Mouse (Mus musculus) kidney, embryonic 15.5 days (tissue): Measurements from ENCODE around the gene Naga. TPM values are rescaled to one million over a fixed set of nuclear protein-coding genes. Genes with fewer than 3 reads are reported as not detected.

Experiments used
- ATAC-seq: fragments of 200-750 bp; cut with Nextera tagmentation; replicated peaks from 2 replicates; pipeline ENCODE4 v1.8.0; 2017; ENCODE audit warnings: moderate TSS enrichment; ENCODE audit not compliant: low FRiP score
- H3K27ac ChIP-seq: fragments of 300-500 bp; sonication (generic); 2 replicates; pipeline ENCODE4 v1.5.1; 2015; ENCODE audit warnings: mild to moderate bottlenecking, inconsistent platforms
- H3K27me3 ChIP-seq: fragments of 300-500 bp; sonication (generic); 2 replicates; pipeline ENCODE4 v1.6.1; 2015; ENCODE audit warnings: inconsistent platforms
- H3K36me3 ChIP-seq: fragments of 300-500 bp; sonication (generic); 2 replicates; pipeline ENCODE4 v1.6.1; 2015; ENCODE audit warnings: inconsistent platforms
- H3K4me1 ChIP-seq: fragments of 300-500 bp; sonication (generic); 2 replicates; pipeline ENCODE4 v1.6.1; 2015; ENCODE audit warnings: inconsistent platforms
- H3K4me2 ChIP-seq: fragments of 300-500 bp; sonication (generic); 2 replicates; pipeline ENCODE4 v1.6.1; 2015; ENCODE audit warnings: moderate library complexity, mild to moderate bottlenecking, inconsistent platforms
- H3K4me3 ChIP-seq: fragments of 300-500 bp; sonication (generic); replicated peaks from 2 replicates; pipeline ENCODE4 v1.5.1; 2015; ENCODE audit warnings: mild to moderate bottlenecking, inconsistent platforms
- H3K9ac ChIP-seq: fragments of 300-500 bp; sonication (generic); 2 replicates; pipeline ENCODE4 v1.6.1; 2015; ENCODE audit warnings: mild to moderate bottlenecking, inconsistent platforms
- H3K9me3 ChIP-seq: fragments of 300-500 bp; sonication (generic); replicated peaks from 2 replicates; pipeline ENCODE4 v1.6.1; 2016; ENCODE audit warnings: inconsistent platforms
- WGBS: fragments of 180-500 bp; shearing (Covaris S2); methylation state at CpG from one replicate; pipeline ENCODE4 v1.1.7; 2015; ENCODE audit warnings: mixed read lengths; 5-methylcytosine and 5-hydroxymethylcytosine counted together
- polyA plus RNA-seq: library from polyadenylated mRNA; unstranded; fragments of >200 nt; fragmentation: Nextera tagmentation; extraction: Ambion mirVana; gene quantifications from 2 replicates; pipeline ENCODE4 v1.2.1, GENCODE M21; 2015

Gene Naga
- polyA plus RNA-seq, 1 experiment from 2014 or later, result 61.7 TPM

- H3K9ac ChIP-seq, result no peak overlapping the region
- H3K4me3 ChIP-seq, result no peak overlapping the region
- H3K4me2 ChIP-seq, result no peak overlapping the region
- H3K36me3 ChIP-seq, result no peaks in the 10 kb centered on the region
- no peak for ATAC-seq
- no peaks in the 10 kb centered on the region for H3K9me3 ChIP-seq
- WGBS, result 84% methylated on average over 6 of the region's 6 CpGs
- H3K27me3 ChIP-seq, result no peaks in the 10 kb centered on the region
- no peak overlapping the region for H3K27ac ChIP-seq
- H3K4me1 ChIP-seq, result peaks cover 20% of the 10 kb centered on the region
Observed at GRCm38 (mm10) chr15:82317839-82318238, 20.9 kb downstream of the Naga start.

- no peaks in the 10 kb centered on the region for H3K36me3 ChIP-seq
- no peak overlapping the region for H3K4me2 ChIP-seq
- WGBS, result 76% methylated on average over 3 of the region's 3 CpGs
- H3K4me3 ChIP-seq, result no peak overlapping the region
- H3K9me3 ChIP-seq, result no peaks in the 10 kb centered on the region
- ATAC-seq, result no peak
- 0 out of 2 replicates have a peak, but pooled peaks cover 2% of the 10 kb centered on the region for H3K4me1 ChIP-seq
- H3K27ac ChIP-seq, result no peak overlapping the region
- H3K27me3 ChIP-seq, result no peaks in the 10 kb centered on the region
- H3K9ac ChIP-seq, result no peak overlapping the region
Observed at GRCm38 (mm10) chr15:82308416-82308815, 30.3 kb downstream of the Naga start.

GRCm38 (mm10) chr15:82307107-82307506, 31.6 kb downstream of the Naga start:
- no peak for ATAC-seq
- H3K9ac ChIP-seq, result no peak overlapping the region
- no peaks in the 10 kb centered on the region for H3K36me3 ChIP-seq
- H3K27me3 ChIP-seq, result no peaks in the 10 kb centered on the region
- no peaks in the 10 kb centered on the region for H3K9me3 ChIP-seq
- H3K4me1 ChIP-seq, result 0 out of 2 replicates have a peak, but pooled peaks cover 2% of the 10 kb centered on the region
- 84% methylated on average over 3 of the region's 3 CpGs for WGBS
- no peak overlapping the region for H3K4me2 ChIP-seq
- H3K27ac ChIP-seq, result no peak overlapping the region
- no peak overlapping the region for H3K4me3 ChIP-seq

- Histone ChIP-seq H3K4me3 (0 out of 2 replicates have a peak within 1 kb of the TSS, but pooled peaks have one; percentile 0), H3K4me2 (peak within 1 kb of the TSS; percentile 42), H3K27me3 (0 out of 2 replicates have a peak, but pooled peaks cover 5% of the 10 kb centered on the region), H3K27ac (no peak within 1 kb of the TSS), H3K9ac (no peak within 1 kb of the TSS), H3K9me3 (no peaks in the 10 kb centered on the region), H3K4me1 (peaks cover 6% of the 10 kb centered on the region), H3K36me3 (no peaks in the 10 kb centered on the region)
- 54% methylated on average over 39 of the region's 39 CpGs for WGBS
- ATAC-seq, result no peak
Observed at GRCm38 (mm10) chr15:82298764-82299561, 39.8 kb downstream of the Naga start, which contains the start of gene Wbp2nl. Wbp2nl (plus strand) TSS chr15:82298954.

- H3K27ac ChIP-seq, result 0 out of 2 replicates have a peak overlapping the region, but pooled peaks have one; percentile 37
- ATAC-seq, result no peak
- 54% methylated on average over 8 of the region's 8 CpGs for WGBS
Observed at GRCm38 (mm10) chr15:82294059-82294458, 44.7 kb downstream of the Naga start.

GRCm38 (mm10) chr15:82293271-82293711, 45.4 kb downstream of the Naga start:
- H3K4me3 ChIP-seq, result peak overlapping the region; percentile 21
- peak overlapping the region; percentile 37; the same call in 1 of the 2 replicates for H3K27ac ChIP-seq
- H3K4me2 ChIP-seq, result peak overlapping the region; percentile 55
- no peaks in the 10 kb centered on the region for H3K27me3 ChIP-seq
- peaks cover 15% of the 10 kb centered on the region for H3K4me1 ChIP-seq
- H3K9me3 ChIP-seq, result no peaks in the 10 kb centered on the region
- WGBS, result 4% methylated on average over 7 of the region's 7 CpGs
- H3K36me3 ChIP-seq, result 0 out of 2 replicates have a peak, but pooled peaks cover 10% of the 10 kb centered on the region
- peak; percentile 85 for ATAC-seq
- H3K9ac ChIP-seq, result 0 out of 2 replicates have a peak overlapping the region, but pooled peaks have one; percentile 0

More at GRCm38 (mm10) chr15:82294059-82294458, 44.7 kb downstream of the Naga start:
- H3K36me3 ChIP-seq, result 0 out of 2 replicates have a peak, but pooled peaks cover 6% of the 10 kb centered on the region
- no peaks in the 10 kb centered on the region for H3K9me3 ChIP-seq
- no peak overlapping the region for H3K4me2 ChIP-seq
- H3K4me3 ChIP-seq, result no peak overlapping the region
- H3K9ac ChIP-seq, result no peak overlapping the region
- 0 out of 2 replicates have a peak, but pooled peaks cover 5% of the 10 kb centered on the region for H3K27me3 ChIP-seq
- H3K4me1 ChIP-seq, result peaks cover 19% of the 10 kb centered on the region

- H3K4me1 ChIP-seq, result peaks cover 15% of the 10 kb centered on the region
- H3K27me3 ChIP-seq, result no peaks in the 10 kb centered on the region
- H3K36me3 ChIP-seq, result 0 out of 2 replicates have a peak, but pooled peaks cover 10% of the 10 kb centered on the region
- H3K9ac ChIP-seq, result 0 out of 2 replicates have a peak overlapping the region, but pooled peaks have one; percentile 0
- peak; percentile 15; the same call in 1 of the 2 replicates for ATAC-seq
- H3K4me2 ChIP-seq, result peak overlapping the region; percentile 55
- H3K4me3 ChIP-seq, result peak overlapping the region; percentile 21
- 18% methylated on average over 5 of the region's 5 CpGs for WGBS
- no peaks in the 10 kb centered on the region for H3K9me3 ChIP-seq
- no peak overlapping the region for H3K27ac ChIP-seq
Observed at GRCm38 (mm10) chr15:82292851-82293250, 45.9 kb downstream of the Naga start.

GRCm38 (mm10) chr15:82290252-82290651, 48.5 kb downstream of the Naga start:
- H3K9ac ChIP-seq, result no peak overlapping the region
- no peaks in the 10 kb centered on the region for H3K27me3 ChIP-seq
- H3K36me3 ChIP-seq, result 0 out of 2 replicates have a peak, but pooled peaks cover 10% of the 10 kb centered on the region
- 74% methylated on average over 7 of the region's 7 CpGs for WGBS
- no peak overlapping the region for H3K4me3 ChIP-seq
- H3K27ac ChIP-seq, result no peak overlapping the region
- peaks cover 15% of the 10 kb centered on the region for H3K4me1 ChIP-seq
- no peak overlapping the region for H3K4me2 ChIP-seq
- ATAC-seq, result no peak
- no peaks in the 10 kb centered on the region for H3K9me3 ChIP-seq

- H3K4me2 ChIP-seq, result no peak overlapping the region
- H3K4me3 ChIP-seq, result no peak overlapping the region
- no peaks in the 10 kb centered on the region for H3K27me3 ChIP-seq
- no peak overlapping the region for H3K27ac ChIP-seq
- no peaks in the 10 kb centered on the region for H3K9me3 ChIP-seq
- WGBS, result 66% methylated on average over 12 of the region's 12 CpGs
- no peaks in the 10 kb centered on the region for H3K4me1 ChIP-seq
- peaks cover 22% of the 10 kb centered on the region; the same call in 1 of the 2 replicates for H3K36me3 ChIP-seq
- no peak overlapping the region for H3K9ac ChIP-seq
- ATAC-seq, result no peak
Observed at GRCm38 (mm10) chr15:82286157-82286556, 52.6 kb downstream of the Naga start.

GRCm38 (mm10) chr15:82280638-82281037, 58.1 kb downstream of the Naga start:
- no peak overlapping the region for H3K4me2 ChIP-seq
- no peak overlapping the region for H3K27ac ChIP-seq
- ATAC-seq, result no peak
- H3K9me3 ChIP-seq, result no peaks in the 10 kb centered on the region
- H3K4me1 ChIP-seq, result peaks cover 6% of the 10 kb centered on the region
- H3K9ac ChIP-seq, result no peak overlapping the region
- H3K36me3 ChIP-seq, result peaks cover 13% of the 10 kb centered on the region; the same call in 1 of the 2 replicates
- H3K4me3 ChIP-seq, result no peak overlapping the region
- WGBS, result 83% methylated on average over 4 of the region's 4 CpGs
- peaks cover 9% of the 10 kb centered on the region; the same call in 1 of the 2 replicates for H3K27me3 ChIP-seq
